ENCODE assay signal across 8 mouse cellular contexts in the genomic region with DNA sequence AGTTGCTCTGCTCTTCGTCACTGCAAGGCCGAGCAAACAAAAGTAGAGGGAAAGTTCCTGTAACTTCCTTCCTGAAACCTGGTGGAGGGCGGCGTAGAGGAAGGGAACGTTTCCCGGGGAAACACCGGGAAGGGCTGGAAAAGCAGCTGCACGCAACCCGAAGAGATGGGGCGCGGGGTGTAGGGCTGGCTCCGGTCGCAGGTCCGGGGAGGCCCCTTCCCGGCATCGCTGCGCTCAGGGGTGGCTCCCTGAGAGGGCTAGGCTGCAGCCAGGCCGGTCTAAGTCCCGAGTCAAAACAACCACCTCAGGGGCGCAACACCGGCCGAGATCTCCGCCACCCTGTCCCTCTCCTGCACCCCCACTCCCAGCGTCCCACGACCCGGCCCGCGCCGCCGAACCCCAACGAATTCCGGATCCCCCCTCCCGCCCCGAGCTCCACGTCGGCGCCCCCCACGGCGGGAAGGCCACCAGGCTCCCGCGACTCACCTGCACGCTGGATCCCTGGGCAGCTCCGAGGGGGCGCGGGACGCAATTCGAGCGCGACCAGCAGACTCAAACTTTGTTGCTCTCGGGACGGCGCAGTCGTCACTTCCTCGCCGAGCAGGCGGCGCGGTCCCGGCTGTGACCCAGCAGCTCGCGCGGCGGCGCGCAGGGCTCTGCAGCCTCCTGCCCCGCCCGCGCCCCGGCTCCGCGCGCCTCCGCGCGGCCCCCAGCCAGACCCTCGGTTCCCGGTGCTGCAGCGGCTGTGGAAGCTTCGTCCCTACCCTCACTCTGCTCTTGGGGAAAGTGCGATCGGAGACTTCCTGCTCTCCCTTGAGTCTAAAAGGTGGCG. TPM values are rescaled to one million over a fixed set of nuclear protein-coding genes. Genes with fewer than 3 reads are reported as not detected.
A peak's percentile ranks its signal among the peaks of the same experiment; 100 is the strongest.
DNase-seq lines count a peak whose midpoint lies in the region; ATAC-seq and TF ChIP-seq lines count a peak whose summit lies in the region.

A gene (minus strand): TSS at position 593 of the 832 bp plus-strand sequence.

- POLR2A ChIA-PET in Patski (lab: Charles Lee) = interaction anchor here (0.8 to 2.1 kb wide), 4 partner anchors 24 to 31 kb away, joined by 3 to 8 read pairs (median 6); no protein-coding TSS in a partner anchor

- H3K4me2 ChIP-seq in hindbrain, embryonic 14.5 days (replicated peaks) = peak within 1 kb of the TSS; percentile 92

- in situ Hi-C loops in Patski (cut with MboI; ENCODE audit: low pct_unique_long_range_greater_than_20kb) = no loop called here

- H3K9ac ChIP-seq in hindbrain, embryonic 14.5 days = peak within 1 kb of the TSS; percentile 71

- CTCF ChIA-PET in Patski (lab: Charles Lee) = interaction anchor here (1.6 kb wide), 1 partner anchor 30 kb away, joined by 7 read pairs; no protein-coding TSS in a partner anchor

- H3K9me3 ChIP-seq in hindbrain, embryonic 14.5 days (ENCODE audit: control insufficient read depth, low read length) = no peaks in the 10 kb centered on the region

- no peaks in the 10 kb centered on the region for H3K36me3 ChIP-seq in hindbrain, embryonic 14.5 days (replicated peaks; ENCODE audit: control insufficient read depth, insufficient read depth)

- intact Hi-C loops in gastrocnemius, adult 2 months (cut with DNase I) = loop anchor here (2.0 to 5.0 kb wide), 2 partner anchors 24 to 41 kb away; no protein-coding TSS in a partner anchor

- under 1% methylated on average over 77 of the region's 82 CpGs for WGBS in hindbrain, embryonic 14.5 days

- H3K27me3 ChIP-seq in Patski = no peaks in the 10 kb centered on the region
- 0 out of 2 replicates have a peak, but pooled peaks cover 8% of the 10 kb centered on the region for H3K27me3 ChIP-seq in hindbrain, embryonic 14.5 days (ENCODE audit: control insufficient read depth, insufficient read depth, low read length)

- H3K4me1 ChIP-seq in hindbrain, embryonic 14.5 days (replicated peaks; ENCODE audit: control insufficient read depth, insufficient read depth, low read length) = peaks cover 26% of the 10 kb centered on the region

- no peak for ATAC-seq in Patski
- peak; percentile 64 for ATAC-seq in hindbrain, embryonic 14.5 days (ENCODE audit: low FRiP score)

- DNase-seq in Patski (ENCODE audit: low read depth, low spot score) = no peak
- peak; percentile 67 for DNase-seq in cerebellum, postnatal 14 days
- peak; percentile 91 for DNase-seq in gastrocnemius, adult 2 months
- peak; percentile 72 for DNase-seq in hindbrain, embryonic 14.5 days (ENCODE audit: low spot score)
- peak; percentile 57 to 63 for DNase-seq in layer of hippocampus, postnatal 36 days
- peak; percentile 88 for DNase-seq in lung, postnatal 36 days
- DNase-seq in retina, embryonic 14.5 days (ENCODE audit: low spot score) = peak; percentile 78
- peak; percentile 93 for DNase-seq in thymus, postnatal 4 days

- TF ChIP-seq CTCF in Patski (IDR thresholded peaks at IDR 0.05) = no peak
- no peak for TF ChIP-seq CTCF in gastrocnemius, adult 2 months (IDR thresholded peaks at IDR 0.05)

- peak within 1 kb of the TSS; percentile 94 for H3K27ac ChIP-seq in gastrocnemius, adult 2 months
- H3K27ac ChIP-seq in hindbrain, embryonic 14.5 days = peak within 1 kb of the TSS; percentile 72

- peak within 1 kb of the TSS; percentile 92 for H3K4me3 ChIP-seq in gastrocnemius, adult 2 months
- H3K4me3 ChIP-seq in hindbrain, embryonic 14.5 days (replicated peaks; ENCODE audit: low read length) = peak within 1 kb of the TSS; percentile 66

RNA-seq across cellular contexts. Expression of the gene that starts here (rescaled TPM):
- polyA plus RNA-seq in Patski (2021) = 16.0 TPM
- total RNA-seq in gastrocnemius, adult 2 months (2021) = 10 to 100 TPM; 10.2 to 11.9 TPM
- 4.4 and 4.8 TPM in 2 replicates for polyA plus RNA-seq in hindbrain, embryonic 14.5 days (2014; fragmentation: Nextera tagmentation; extraction: Ambion mirVana)
- total RNA-seq in layer of hippocampus, postnatal 36 days (2021) = 10 to 100 TPM; 21.0 to 24.1 TPM
